Mouse (Mus musculus): ENCODE measurements around the gene Zbtb45. TPM values are rescaled to one million over a fixed set of nuclear protein-coding genes. Genes with fewer than 3 reads are reported as not detected.

Gene Zbtb45
- 10 to 100 TPM in 1 of 2 experiments, 1 to 10 TPM in 1; 9.7 to 11.8 TPM for total RNA-seq (2021)

GRCm38 (mm10) chr7:13010005-13010908 lies at the start of gene Zbtb45:
Gene Zbtb45, minus strand, starts transcription at chr7:13010034.
- peak in 1 of 2 experiments; percentile 32 for DNase-seq
- intact Hi-C loops (cut with DNase I), result no loop called here

- intact Hi-C loops (cut with DNase I), result no loop called here
- DNase-seq, result no peak
Measured at GRCm38 (mm10) chr7:13059536-13059935, 49.7 kb upstream of the Zbtb45 start.

GRCm38 (mm10) chr7:13056913-13057700 lies 47.3 kb upstream of the Zbtb45 start:
- intact Hi-C loops (cut with DNase I), result no loop called here
- DNase-seq, result no peak

GRCm38 (mm10) chr7:13054287-13055010 lies 44.6 kb upstream of the Zbtb45 start, which contains the start of gene Mzf1:
Gene Mzf1, minus strand, starts transcription at chr7:13054764.
- peak; percentile 95 for DNase-seq
- intact Hi-C loops (cut with DNase I), result loop anchor here (5.0 kb wide), 3 partner anchors 223 to 577 kb away; partner anchors contain the start of genes Lig1, Zfp606 and Zswim9

GRCm38 (mm10) chr7:13053961-13054286 lies 44.1 kb upstream of the Zbtb45 start:
- DNase-seq, result no peak
- intact Hi-C loops (cut with DNase I), result loop anchor here (5.0 kb wide), 3 partner anchors 223 to 577 kb away; partner anchors contain the start of genes Lig1, Zfp606 and Zswim9

- intact Hi-C loops (cut with DNase I), result loop anchor here (5.0 kb wide), 3 partner anchors 224 to 576 kb away; partner anchors contain the start of genes Lig1, Zfp606 and Zswim9
- no peak for DNase-seq
Measured at GRCm38 (mm10) chr7:13053501-13053900, 43.7 kb upstream of the Zbtb45 start.

- intact Hi-C loops (cut with DNase I), result loop anchor here (5.0 kb wide), 3 partner anchors 224 to 576 kb away; partner anchors contain the start of genes Lig1, Zfp606 and Zswim9
- DNase-seq, result no peak
Measured at GRCm38 (mm10) chr7:13053001-13053400, 43.2 kb upstream of the Zbtb45 start.

GRCm38 (mm10) chr7:13046084-13046483 lies 36.2 kb upstream of the Zbtb45 start:
- DNase-seq, result peak; percentile 79 to 85
- intact Hi-C loops (cut with DNase I), result loop anchor here (1.0 kb wide), 2 partner anchors 37 to 133 kb away; no protein-coding TSS in a partner anchor

- DNase-seq, result no peak
- intact Hi-C loops (cut with DNase I), result no loop called here
Measured at GRCm38 (mm10) chr7:13044254-13044625, 34.4 kb upstream of the Zbtb45 start.

- peak in 1 of 2 experiments; percentile 38 for DNase-seq
- intact Hi-C loops (cut with DNase I), result no loop called here
Measured at GRCm38 (mm10) chr7:13043445-13044253, 33.8 kb upstream of the Zbtb45 start.

GRCm38 (mm10) chr7:13043120-13043444 lies 33.2 kb upstream of the Zbtb45 start:
- intact Hi-C loops (cut with DNase I), result no loop called here
- no peak for DNase-seq

- no peak for DNase-seq
- intact Hi-C loops (cut with DNase I), result no loop called here
Measured at GRCm38 (mm10) chr7:13042511-13042910, 32.7 kb upstream of the Zbtb45 start.

- DNase-seq, result no peak
- intact Hi-C loops (cut with DNase I), result no loop called here
Measured at GRCm38 (mm10) chr7:13041256-13041655, 31.4 kb upstream of the Zbtb45 start.

- intact Hi-C loops (cut with DNase I), result loop anchor here (5.0 kb wide), 2 partner anchors 62 to 117 kb away; partner anchors contain the start of genes Rps5 and Zfp446
- DNase-seq, result no peak
Measured at GRCm38 (mm10) chr7:13039181-13039580, 29.3 kb upstream of the Zbtb45 start.

GRCm38 (mm10) chr7:13038621-13039169 lies 28.9 kb upstream of the Zbtb45 start:
- intact Hi-C loops (cut with DNase I), result loop anchor here (5.0 kb wide), 2 partner anchors 61 to 116 kb away; partner anchors contain the start of genes Rps5 and Zfp446
- DNase-seq, result no peak

GRCm38 (mm10) chr7:13037901-13038555 lies 28.2 kb upstream of the Zbtb45 start, which contains the start of gene Ube2m:
Gene Ube2m, minus strand, starts transcription at chr7:13038275.
- intact Hi-C loops (cut with DNase I), result loop anchor here (5.0 kb wide), 2 partner anchors 61 to 116 kb away; partner anchors contain the start of genes Rps5 and Zfp446
- peak; percentile 99 for DNase-seq

GRCm38 (mm10) chr7:13037366-13037765 lies 27.5 kb upstream of the Zbtb45 start:
- peak in 1 of 2 experiments; percentile 63 for DNase-seq

GRCm38 (mm10) chr7:13036806-13037205 lies 27.0 kb upstream of the Zbtb45 start:
- no peak for DNase-seq
- intact Hi-C loops (cut with DNase I), result loop anchor here (5.0 kb wide), 2 partner anchors 60 to 115 kb away; partner anchors contain the start of genes Rps5 and Zfp446

More at GRCm38 (mm10) chr7:13037366-13037765, 27.5 kb upstream of the Zbtb45 start:
- intact Hi-C loops (cut with DNase I), result loop anchor here (5.0 kb wide), 2 partner anchors 60 to 115 kb away; partner anchors contain the start of genes Rps5 and Zfp446
